Mouse (Mus musculus) heart, embryonic 16.5 days (tissue): ENCODE results near the gene Pla2g1b. TPM values are rescaled to one million over a fixed set of nuclear protein-coding genes. Genes with fewer than 3 reads are reported as not detected.
"Not testable (repeated sequence)": the region's sequence is repeated elsewhere in the genome, so short reads cannot be mapped to it uniquely, and the experiment has no call there.

Source experiments
- ATAC-seq: fragments of 200-750 bp; cut with Nextera tagmentation; replicated peaks from 2 replicates; pipeline ENCODE4 v1.8.0; 2017; ENCODE audit warnings: moderate number of reproducible peaks; ENCODE audit not compliant: insufficient read depth, low FRiP score; ENCODE audit errors: extremely low read depth
- H3K27ac ChIP-seq: fragments of 300-500 bp; sonication (generic); 2 replicates; pipeline ENCODE4 v1.5.1; 2014; ENCODE audit warnings: mild to moderate bottlenecking, low read length, control low read depth, moderate library complexity
- H3K27me3 ChIP-seq: fragments of 300-500 bp; sonication (generic); 2 replicates; pipeline ENCODE4 v1.6.1; 2014; ENCODE audit warnings: low read length, mixed read lengths; ENCODE audit not compliant: control insufficient read depth, insufficient read depth
- H3K36me3 ChIP-seq: fragments of 300-500 bp; sonication (generic); 2 replicates; pipeline ENCODE4 v1.6.1; 2014; ENCODE audit not compliant: control insufficient read depth, insufficient read depth
- H3K4me1 ChIP-seq: fragments of 300-500 bp; sonication (generic); 2 replicates; pipeline ENCODE4 v1.6.1; 2014; ENCODE audit warnings: low read length, mixed read lengths; ENCODE audit not compliant: control insufficient read depth, insufficient read depth
- H3K4me2 ChIP-seq: fragments of 300-500 bp; sonication (generic); 2 replicates; pipeline ENCODE4 v1.6.1; 2014; ENCODE audit warnings: low read depth, mild to moderate bottlenecking, control low read depth, low read length
- H3K4me3 ChIP-seq: fragments of 300-500 bp; sonication (generic); 2 replicates; pipeline ENCODE4 v1.5.1; 2014; ENCODE audit warnings: mild to moderate bottlenecking, control low read depth, low read length
- H3K9ac ChIP-seq: fragments of 300-500 bp; sonication (generic); 2 replicates; pipeline ENCODE4 v1.6.1; 2014; ENCODE audit warnings: low read length, control low read depth
- H3K9me3 ChIP-seq: fragments of 300-500 bp; sonication (generic); replicated peaks from 2 replicates; pipeline ENCODE4 v1.6.1; 2016; ENCODE audit warnings: low read length; ENCODE audit not compliant: control insufficient read depth
- WGBS: fragments of 180-500 bp; shearing (Covaris S2); extraction: QIAGEN DNeasy Blood & Tissue Kit; methylation state at CpG from one replicate; pipeline ENCODE4 v1.1.7; 2014; 5-methylcytosine and 5-hydroxymethylcytosine counted together
- polyA plus RNA-seq: library from polyadenylated mRNA; unstranded; fragments of >200 nt; fragmentation: Nextera tagmentation; extraction: Ambion mirVana; gene quantifications from 2 replicates; pipeline ENCODE4 v1.2.1, GENCODE M21; 2015

The Pla2g1b gene
- polyA plus RNA-seq, 1 experiment from 2014 or later, result 0.46 TPM

DNA sequence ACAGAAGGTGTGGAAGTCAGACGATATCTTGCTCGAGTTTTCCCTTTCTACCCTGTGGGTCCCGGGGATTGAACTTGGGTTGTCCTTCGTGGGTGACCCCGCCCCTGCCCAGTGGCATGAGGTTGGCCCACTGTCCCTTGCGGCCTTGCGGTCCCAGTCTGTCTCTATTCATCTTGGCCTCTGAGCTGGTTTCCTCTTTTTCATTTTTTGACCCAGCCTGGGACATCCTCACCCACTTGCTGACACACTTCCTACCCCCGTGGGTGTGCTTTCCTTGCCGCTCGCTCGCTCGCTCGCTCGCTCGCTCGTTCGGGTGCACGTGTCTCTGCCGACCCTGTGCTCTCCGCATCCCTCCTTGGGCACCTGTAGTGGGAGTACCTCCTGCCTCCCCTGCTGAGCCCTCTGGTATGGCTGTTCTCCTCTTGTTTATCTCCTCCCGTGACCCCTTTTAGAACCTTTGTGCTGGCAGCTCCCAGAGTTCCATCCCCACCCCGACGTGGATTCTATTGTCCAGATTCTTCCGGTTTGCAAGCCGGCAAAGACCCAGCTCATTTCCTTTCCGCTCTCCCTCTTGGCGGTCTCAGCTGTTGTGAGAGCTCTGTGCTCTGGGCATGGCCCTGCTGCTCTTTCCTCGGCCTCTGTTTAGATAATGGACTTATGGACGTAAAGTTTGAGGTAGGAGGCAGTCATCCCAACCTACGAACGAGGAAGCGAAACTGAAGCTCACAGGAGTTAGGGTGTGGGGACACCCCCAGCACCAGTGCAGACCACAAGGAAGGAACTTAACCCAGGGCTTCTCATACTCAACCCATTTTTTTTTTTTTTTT lies 50.2 kb downstream of the Pla2g1b start:
- Histone ChIP-seq H3K27me3 (no peaks in the 10 kb centered on the region), H3K4me2 (peak overlapping the region; percentile 50), H3K36me3 (peaks cover 7% of the 10 kb centered on the region), H3K27ac (peak overlapping the region; percentile 88), H3K4me3 (peak overlapping the region; percentile 0; the same call in 1 of the 2 replicates), H3K4me1 (peaks cover 38% of the 10 kb centered on the region), H3K9ac (peak overlapping the region; percentile 38; the same call in 1 of the 2 replicates), H3K9me3 (no peaks in the 10 kb centered on the region)
- ATAC-seq, result peak; percentile 25
- WGBS, result 57% methylated on average over 30 of the region's 32 CpGs

GRCm38 (mm10) chr5:115516908-115517307 lies 50.8 kb downstream of the Pla2g1b start:
- Histone ChIP-seq H3K4me1 (peaks cover 42% of the 10 kb centered on the region), H3K4me3 (no peak overlapping the region), H3K36me3 (peaks cover 7% of the 10 kb centered on the region), H3K9me3 (no peaks in the 10 kb centered on the region), H3K4me2 (no peak overlapping the region; the same call in 1 of the 2 replicates), H3K9ac (no peak overlapping the region), H3K27me3 (no peaks in the 10 kb centered on the region), H3K27ac (peak overlapping the region; percentile 88)
- WGBS, result 62% methylated on average over 7 of the region's 7 CpGs
- ATAC-seq, result no peak

- H3K4me3 ChIP-seq, result no peak overlapping the region
- H3K4me1 ChIP-seq, result peaks cover 42% of the 10 kb centered on the region
- no peak overlapping the region for H3K4me2 ChIP-seq
- H3K36me3 ChIP-seq, result peaks cover 7% of the 10 kb centered on the region
- no peaks in the 10 kb centered on the region for H3K9me3 ChIP-seq
- peak overlapping the region; percentile 88 for H3K27ac ChIP-seq
- no peaks in the 10 kb centered on the region for H3K27me3 ChIP-seq
- ATAC-seq, result no peak
- no peak overlapping the region for H3K9ac ChIP-seq
- 88% methylated on average over 9 of the region's 9 CpGs for WGBS
Observed at GRCm38 (mm10) chr5:115517501-115517900, 51.4 kb downstream of the Pla2g1b start.

DNA sequence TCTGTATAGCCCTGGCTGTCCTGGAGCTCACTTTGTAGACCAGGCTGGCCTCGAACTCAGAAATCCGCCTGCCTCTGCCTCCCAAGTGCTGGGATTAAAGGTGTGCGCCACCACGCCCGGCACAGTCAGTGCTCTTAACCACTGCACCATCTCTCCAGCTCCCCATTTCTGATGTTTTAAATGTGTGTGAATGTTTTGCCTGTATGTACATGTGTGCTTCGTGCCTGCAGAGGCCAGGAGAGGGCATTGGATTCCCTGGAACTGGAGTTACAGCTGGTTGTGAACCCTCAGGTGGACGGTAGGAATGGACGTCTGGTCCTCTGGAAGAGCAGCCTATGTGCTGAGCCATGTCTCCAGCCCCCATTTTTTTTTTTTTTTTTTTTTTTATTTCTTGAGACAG lies 52.2 kb downstream of the Pla2g1b start:
- H3K27me3 ChIP-seq, H3K4me3 ChIP-seq, H3K4me2 ChIP-seq, H3K27ac ChIP-seq, H3K36me3 ChIP-seq, ATAC-seq, H3K9me3 ChIP-seq, H3K9ac ChIP-seq: not testable (repeated sequence)
- WGBS, result 94% methylated on average over 8 of the region's 8 CpGs
- peaks cover 47% of the 10 kb centered on the region for H3K4me1 ChIP-seq

GRCm38 (mm10) chr5:115520325-115520869 lies 54.3 kb downstream of the Pla2g1b start:
- Histone ChIP-seq H3K9ac (peak overlapping the region; percentile 28; the same call in 1 of the 2 replicates), H3K27me3 (no peaks in the 10 kb centered on the region), H3K4me1 (peaks cover 51% of the 10 kb centered on the region), H3K4me2 (peak overlapping the region; percentile 18; the same call in 1 of the 2 replicates), H3K4me3 (peak overlapping the region; percentile 3; the same call in 1 of the 2 replicates), H3K9me3 (no peaks in the 10 kb centered on the region), H3K36me3 (peaks cover 5% of the 10 kb centered on the region; the same call in 1 of the 2 replicates), H3K27ac (peak overlapping the region; percentile 72)
- ATAC-seq, result no peak
- WGBS, result 47% methylated on average over 21 of the region's 21 CpGs

DNA sequence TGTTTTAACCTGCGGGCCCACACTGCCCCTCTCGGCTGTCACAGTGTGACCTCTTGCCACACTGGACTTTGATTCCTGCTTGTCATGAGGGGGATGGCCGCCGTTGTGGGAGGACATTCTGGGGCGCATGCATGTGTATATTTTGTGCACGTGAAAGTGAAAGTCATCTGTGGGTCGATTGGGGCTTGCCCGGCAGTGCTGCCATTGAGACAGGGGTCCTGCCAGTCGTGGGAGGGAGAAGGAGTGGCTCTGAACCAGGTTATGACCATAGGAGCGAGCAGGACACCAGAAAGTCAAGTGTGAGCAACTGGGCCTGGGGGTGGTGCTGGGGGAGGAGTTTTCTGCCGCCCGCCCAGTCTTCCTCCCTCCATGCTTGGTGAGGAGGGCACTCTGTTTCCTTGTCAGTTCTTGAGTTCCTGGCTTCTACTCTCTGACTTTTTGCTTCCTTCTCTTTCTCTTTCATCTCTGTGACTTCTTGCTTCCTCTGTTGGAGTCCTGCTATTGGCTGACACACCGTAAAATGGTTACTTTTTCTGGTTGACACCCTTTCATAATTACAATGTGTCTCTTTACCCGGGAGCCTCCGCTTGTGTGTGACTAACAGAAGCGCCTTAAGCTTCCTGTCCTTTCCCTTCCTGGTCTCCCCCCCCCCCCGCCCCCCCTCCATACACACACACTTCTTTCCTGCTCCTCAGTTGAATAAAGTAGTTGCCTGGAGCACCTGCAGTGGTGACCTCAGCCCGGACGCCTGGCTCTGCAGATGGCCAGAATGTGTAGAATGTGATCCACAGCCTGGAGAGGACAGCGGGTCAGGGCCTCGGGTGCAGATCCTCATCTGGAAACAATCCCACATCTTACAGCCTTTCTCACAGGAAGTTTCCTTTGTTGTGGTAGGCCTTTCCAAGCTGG lies 55.7 kb downstream of the Pla2g1b start:
- WGBS, result 51% methylated on average over 20 of the region's 21 CpGs
- no peaks in the 10 kb centered on the region for H3K27me3 ChIP-seq
- H3K9ac ChIP-seq, result peak overlapping the region; percentile 44; the same call in 1 of the 2 replicates
- peak overlapping the region; percentile 8 for H3K4me2 ChIP-seq
- H3K27ac ChIP-seq, result peak overlapping the region; percentile 72
- peaks cover 2% of the 10 kb centered on the region; the same call in 1 of the 2 replicates for H3K36me3 ChIP-seq
- H3K9me3 ChIP-seq, result no peaks in the 10 kb centered on the region
- ATAC-seq, result no peak
- H3K4me3 ChIP-seq, result peak overlapping the region; percentile 3; the same call in 1 of the 2 replicates
- H3K4me1 ChIP-seq, result peaks cover 48% of the 10 kb centered on the region

- no peaks in the 10 kb centered on the region for H3K9me3 ChIP-seq
- H3K4me3 ChIP-seq, result no peak overlapping the region
- H3K4me2 ChIP-seq, result no peak overlapping the region
- peaks cover 48% of the 10 kb centered on the region for H3K4me1 ChIP-seq
- H3K36me3 ChIP-seq, result peaks cover 2% of the 10 kb centered on the region; the same call in 1 of the 2 replicates
- no peak for ATAC-seq
- WGBS, result 80% methylated on average over 4 of the region's 4 CpGs
- peak overlapping the region; percentile 72 for H3K27ac ChIP-seq
- H3K9ac ChIP-seq, result no peak overlapping the region; the same call in 1 of the 2 replicates
- H3K27me3 ChIP-seq, result no peaks in the 10 kb centered on the region
Observed at GRCm38 (mm10) chr5:115522531-115522930, 56.5 kb downstream of the Pla2g1b start.

DNA sequence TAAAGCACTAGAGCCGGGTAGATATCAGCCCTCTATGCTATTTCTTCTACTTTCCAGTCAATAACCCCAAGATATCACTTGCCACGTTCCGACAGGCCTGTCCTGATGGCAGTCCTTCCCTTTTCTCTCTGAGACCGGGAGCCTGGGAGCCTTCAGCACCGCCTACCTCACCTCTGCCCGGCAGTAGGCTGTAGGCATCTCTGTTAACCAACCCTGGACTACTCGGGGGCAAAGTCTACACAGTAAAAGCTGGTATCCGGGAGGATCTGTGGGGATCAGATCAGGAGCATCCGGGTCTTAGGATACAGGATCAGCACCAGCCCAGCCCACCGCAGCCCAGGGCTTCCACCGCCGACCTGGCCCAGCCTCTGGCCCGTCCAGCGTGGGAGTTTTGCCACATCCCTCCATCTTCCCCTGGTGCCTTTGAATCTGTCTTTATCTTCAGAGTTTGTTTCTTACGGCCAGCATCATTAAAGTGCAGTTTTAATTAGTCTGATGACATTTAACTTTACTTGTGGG lies 57.0 kb downstream of the Pla2g1b start:
- Histone ChIP-seq H3K9me3 (no peaks in the 10 kb centered on the region), H3K27ac (peak overlapping the region; percentile 72), H3K4me3 (no peak overlapping the region), H3K4me1 (peaks cover 48% of the 10 kb centered on the region), H3K9ac (no peak overlapping the region; the same call in 1 of the 2 replicates), H3K4me2 (no peak overlapping the region), H3K36me3 (peaks cover 2% of the 10 kb centered on the region; the same call in 1 of the 2 replicates), H3K27me3 (no peaks in the 10 kb centered on the region)
- 67% methylated on average over 15 of the region's 15 CpGs for WGBS
- no peak for ATAC-seq
